Mouse (Mus musculus): ENCODE data around the gene Trcg1.

DNA sequence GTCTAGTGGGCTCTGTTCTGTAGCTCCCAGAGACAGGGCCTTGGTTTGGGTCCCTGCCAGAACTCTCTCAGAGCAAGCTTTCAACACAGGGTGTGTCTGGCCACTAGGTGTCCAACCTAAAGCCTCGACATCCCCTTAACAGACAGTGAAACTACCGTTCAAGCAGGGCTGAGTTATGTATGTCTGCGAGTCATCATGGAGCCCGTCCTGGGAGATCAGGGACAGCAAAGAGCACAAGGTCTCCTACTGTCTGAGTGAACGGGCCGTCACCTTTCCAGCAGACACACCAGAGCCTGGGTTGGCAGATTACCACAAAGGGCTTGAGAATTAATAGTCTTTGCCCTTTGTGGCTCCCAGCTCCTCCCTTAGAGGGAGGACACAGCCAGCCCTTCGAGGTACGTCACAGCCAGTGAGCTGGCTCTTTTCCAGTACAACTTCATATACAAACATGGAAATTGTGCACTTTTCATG is 10.9 kb downstream of the Trcg1 start:
- TF ChIP-seq POLR2A (IDR thresholded peaks at IDR 0.05; ENCODE audit: extremely low read depth, insufficient read depth, low read length) (no peak), CTCF (IDR thresholded peaks at IDR 0.05; ENCODE audit: low read depth, low read length) (no peak)
